Mouse (Mus musculus) C2C12 (cell line): ENCODE measurements at regions not wholly inside any gene's neighbourhood (a gene's known extent, or its start where the extent isn't known, plus 50 kb on each side); places are given as distances from the start of the nearest gene placed in this dataset.

Source experiments
- CEBPB ChIP-seq: IDR thresholded peaks from one replicate; pipeline ENCODE4 v1.6.1; 2011; ENCODE audit warnings: low read depth, mild to moderate bottlenecking, control low read depth, moderate library complexity
- CTCF ChIP-seq: IDR thresholded peaks from one replicate; pipeline ENCODE4 v1.5.1; 2011; ENCODE audit not compliant: control insufficient read depth, insufficient read depth, insufficient read length
- MAX ChIP-seq: IDR thresholded peaks from one replicate; pipeline ENCODE4 v1.6.1; 2011; ENCODE audit warnings: mild to moderate bottlenecking, control low read depth
- USF1 ChIP-seq: IDR thresholded peaks from one replicate; pipeline ENCODE4 v1.6.1; 2011; ENCODE audit warnings: low read depth, mild to moderate bottlenecking, control low read depth, moderate library complexity

DNA sequence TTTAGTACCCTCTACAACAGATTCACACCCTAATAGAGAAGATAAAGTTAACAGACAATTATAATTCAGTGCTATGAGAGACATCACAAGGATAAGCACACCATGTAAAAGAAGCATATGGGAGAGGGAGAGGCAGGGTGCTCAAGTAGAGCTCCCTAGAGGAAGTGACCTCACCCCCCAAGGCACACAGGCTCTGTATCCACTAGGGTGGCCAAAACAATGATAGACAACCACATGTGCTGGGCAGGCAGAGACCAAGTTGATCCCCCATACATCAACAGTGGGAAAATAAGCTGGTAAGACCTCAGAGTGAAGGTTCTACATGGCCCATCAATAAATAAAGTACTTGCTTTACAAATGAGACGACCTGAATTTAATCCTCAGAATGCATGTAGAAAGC lies 347.7 kb downstream of the Sox4 start:
- TF ChIP-seq CTCF, result no peak
- TF ChIP-seq MAX, result no peak
- TF ChIP-seq CEBPB, result no peak
- no peak for TF ChIP-seq USF1
